Mouse (Mus musculus) liver, embryonic 14.5 days (tissue): ENCODE data around the gene Sec63. TPM values are rescaled to one million over a fixed set of nuclear protein-coding genes. Genes with fewer than 3 reads are reported as not detected.

Experiments
- ATAC-seq: fragments of 200-750 bp; cut with Nextera tagmentation; 2 replicates; pipeline ENCODE4 v1.8.0; 2017; ENCODE audit warnings: moderate number of reproducible peaks, mild to moderate bottlenecking, moderate library complexity; ENCODE audit not compliant: insufficient read depth
- DNase-seq, 3 experiments: peaks; one replicate each; pipeline ENCODE4 v3.0.0-alpha.2; 2012 to 2013; ENCODE audit warnings: low read depth in 3 of 3, low spot score in 3 of 3
- H3K27ac ChIP-seq: fragments of 300-500 bp; sonication (generic); 2 replicates; pipeline ENCODE4 v1.5.1; 2014; ENCODE audit warnings: moderate library complexity, mild to moderate bottlenecking, control low read depth, inconsistent platforms
- H3K27me3 ChIP-seq: fragments of 300-500 bp; sonication (generic); 2 replicates; pipeline ENCODE4 v1.6.1; 2014; ENCODE audit warnings: mild to moderate bottlenecking, low read length, moderate library complexity; ENCODE audit not compliant: control insufficient read depth, insufficient read depth
- H3K36me3 ChIP-seq: fragments of 300-500 bp; sonication (generic); replicated peaks from 2 replicates; pipeline ENCODE4 v1.6.1; 2014; ENCODE audit warnings: low read depth; ENCODE audit not compliant: control insufficient read depth, insufficient read depth
- H3K4me1 ChIP-seq, 2 experiments: fragments of 200-500 bp in 1 of 2; fragments of 300-500 bp in 1 of 2; sonication (generic) in 1 of 2; replicated peaks; 2 replicates each; pipeline ENCODE4 v1.6.1; 2012 to 2014; ENCODE audit warnings: antibody characterized with exemption in 1 of 2, inconsistent platforms in 1 of 2, low read length in 1 of 2; ENCODE audit not compliant: control insufficient read depth in 2 of 2, insufficient read depth in 2 of 2
- H3K4me2 ChIP-seq: fragments of 300-500 bp; sonication (generic); 2 replicates; pipeline ENCODE4 v1.6.1; 2014; ENCODE audit warnings: low read depth, mild to moderate bottlenecking, control low read depth, moderate library complexity
- H3K4me3 ChIP-seq, 2 experiments: fragments of 200-500 bp in 1 of 2; fragments of 300-500 bp in 1 of 2; sonication (generic) in 1 of 2; 2 replicates each; pipeline ENCODE4 v1.5.1; 2012 to 2014; ENCODE audit warnings: low read depth in 2 of 2, low read length in 2 of 2, mild to moderate bottlenecking in 2 of 2, control low read depth in 1 of 2, inconsistent platforms in 1 of 2, moderate library complexity in 1 of 2; ENCODE audit not compliant: insufficient read depth in 1 of 2
- H3K9ac ChIP-seq: fragments of 300-500 bp; sonication (generic); replicated peaks from 2 replicates; pipeline ENCODE4 v1.6.1; 2014; ENCODE audit warnings: mild to moderate bottlenecking, control low read depth, moderate library complexity
- H3K9me3 ChIP-seq: fragments of 300-500 bp; sonication (generic); 2 replicates; pipeline ENCODE4 v1.6.1; 2016; ENCODE audit warnings: low read length, mixed read lengths; ENCODE audit not compliant: control insufficient read depth
- CTCF ChIP-seq: IDR thresholded peaks from 2 replicates; pipeline ENCODE4 v1.5.1; 2016; ENCODE audit warnings: antibody characterized with exemption, low read depth, control low read depth
- EP300 ChIP-seq: IDR thresholded peaks from 2 replicates; pipeline ENCODE4 v1.6.1; 2016; ENCODE audit warnings: antibody characterized with exemption, low read depth
- WGBS: fragments of 180-500 bp; shearing (Covaris S2); extraction: QIAGEN DNeasy Blood & Tissue Kit; methylation state at CpG from one replicate; pipeline ENCODE4 v1.1.7; 2014; ENCODE audit not compliant: insufficient replicate concordance; 5-methylcytosine and 5-hydroxymethylcytosine counted together
- polyA plus RNA-seq, 2 experiments: library from polyadenylated mRNA; depleted of rRNA in 1 of 2; stranded (reverse) in 1 of 2; unstranded in 1 of 2; fragments of >200 nt; fragmentation: Nextera tagmentation in 1 of 2; extraction: Ambion mirVana in 1 of 2; gene quantifications; 2 replicates each; pipeline versions ENCODE4 v1.2.1 to v1.2.3; 2012 to 2014

Sec63 gene
- polyA plus RNA-seq, 2 experiments = 7.5 to 10.7 TPM

- Histone ChIP-seq H3K36me3 (no peaks in the 10 kb centered on the region), H3K9ac (no peak overlapping the region), H3K27ac (no peak overlapping the region), H3K4me3 (no peak overlapping the region), H3K9me3 (no peaks in the 10 kb centered on the region), H3K4me2 (no peak overlapping the region), H3K4me1 (peaks cover 0 to 1% of the 10 kb centered on the region in 2 experiments; a peak in 1 of 4 replicates), H3K27me3 (no peaks in the 10 kb centered on the region)
- ATAC-seq (no peak), DNase-seq (no peak)
- 45% methylated on average over 4 of the region's 4 CpGs for WGBS
- no peak for TF ChIP-seq EP300
- no peak for TF ChIP-seq CTCF
These were observed 93.5 kb downstream of the Sec63 start for GRCm38 (mm10) chr10:42854838-42855237.

- WGBS = 29% methylated on average over 5 of the region's 5 CpGs
- no peak for TF ChIP-seq EP300
- TF ChIP-seq CTCF = no peak
- no peak for ATAC-seq
These were observed 94.0 kb downstream of the Sec63 start for GRCm38 (mm10) chr10:42855250-42855649.

GRCm38 (mm10) chr10:42856574-42856973, 95.3 kb downstream of the Sec63 start:
- Histone ChIP-seq H3K27ac (no peak overlapping the region), H3K9ac (no peak overlapping the region), H3K9me3 (no peaks in the 10 kb centered on the region), H3K27me3 (no peaks in the 10 kb centered on the region), H3K4me3 (no peak overlapping the region), H3K36me3 (no peaks in the 10 kb centered on the region), H3K4me2 (no peak overlapping the region), H3K4me1 (peaks cover 0 to 2% of the 10 kb centered on the region in 2 experiments; a peak in 1 of 4 replicates)
- 81% methylated on average over 9 of the region's 9 CpGs for WGBS
- ATAC-seq = no peak
- DNase-seq = no peak
- no peak for TF ChIP-seq EP300

More at GRCm38 (mm10) chr10:42855250-42855649, 94.0 kb downstream of the Sec63 start:
- Histone ChIP-seq H3K9ac (no peak overlapping the region), H3K4me1 (peaks cover 0 to 2% of the 10 kb centered on the region in 2 experiments; a peak in 1 of 4 replicates), H3K36me3 (no peaks in the 10 kb centered on the region), H3K27me3 (no peaks in the 10 kb centered on the region), H3K4me2 (no peak overlapping the region), H3K4me3 (no peak overlapping the region), H3K9me3 (no peaks in the 10 kb centered on the region), H3K27ac (no peak overlapping the region)
- no peak for DNase-seq

- Histone ChIP-seq H3K4me2 (no peak overlapping the region), H3K36me3 (no peaks in the 10 kb centered on the region), H3K4me1 (peaks cover 2% of the 10 kb centered on the region in 2 experiments; a peak in 1 of 4 replicates), H3K9me3 (no peaks in the 10 kb centered on the region), H3K9ac (no peak overlapping the region), H3K27ac (no peak overlapping the region), H3K27me3 (no peaks in the 10 kb centered on the region), H3K4me3 (no peak overlapping the region)
- WGBS = 79% methylated on average over 2 of the region's 2 CpGs
- ATAC-seq (no peak), DNase-seq (no peak)
- TF ChIP-seq EP300 = no peak
- no peak for TF ChIP-seq CTCF
These were observed 95.7 kb downstream of the Sec63 start for GRCm38 (mm10) chr10:42857021-42857420.

- Histone ChIP-seq H3K4me2 (no peak overlapping the region), H3K4me1 (peaks cover 2% of the 10 kb centered on the region in 2 experiments; a peak in 1 of 4 replicates), H3K27me3 (no peaks in the 10 kb centered on the region), H3K4me3 (no peak overlapping the region), H3K36me3 (no peaks in the 10 kb centered on the region), H3K9ac (no peak overlapping the region), H3K27ac (no peak overlapping the region), H3K9me3 (no peaks in the 10 kb centered on the region)
- TF ChIP-seq EP300 (no peak), CTCF (no peak)
- 25% methylated on average over 2 of the region's 2 CpGs for WGBS
- DNase-seq (no peak), ATAC-seq (no peak)
These were observed 98.5 kb downstream of the Sec63 start for GRCm38 (mm10) chr10:42859781-42860158.
